Mouse (Mus musculus): ENCODE results near the gene Smok3b.

DNA sequence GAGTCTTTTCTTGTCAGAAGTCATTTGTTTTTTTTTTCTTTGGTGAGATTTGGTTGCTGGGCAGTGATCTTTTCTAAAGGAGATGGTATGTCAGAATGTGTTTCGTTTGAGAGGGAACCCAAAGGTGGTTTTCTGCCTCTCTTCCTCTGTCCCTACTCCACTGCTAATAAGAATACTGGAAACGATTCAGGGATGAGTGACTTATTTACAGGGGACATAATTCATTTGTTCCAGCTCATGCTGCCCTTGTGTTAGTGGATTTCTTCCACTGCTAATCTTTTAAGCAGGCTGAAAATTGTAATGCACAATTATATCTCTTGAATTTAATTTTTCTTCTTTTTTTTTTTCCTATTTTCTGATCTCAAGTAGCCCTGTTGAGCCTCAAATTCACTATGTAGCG lies 65.6 kb downstream of the Smok3b start:
- TF ChIP-seq CTCF (IDR thresholded peaks at IDR 0.05): no peak
- TF ChIP-seq EP300 (IDR thresholded peaks at IDR 0.05): no peak
